Mouse (Mus musculus) cerebellum, adult 11-12 months (tissue): Measurements from ENCODE around the gene Bach1.
"Not testable (repeated sequence)": the region's sequence is repeated elsewhere in the genome, so short reads cannot be mapped to it uniquely, and the experiment has no call there.

ENCODE experiments used
- DNase-seq: peaks from one replicate; pipeline ENCODE4 v3.0.0; 2022

Bach1 gene

DNA sequence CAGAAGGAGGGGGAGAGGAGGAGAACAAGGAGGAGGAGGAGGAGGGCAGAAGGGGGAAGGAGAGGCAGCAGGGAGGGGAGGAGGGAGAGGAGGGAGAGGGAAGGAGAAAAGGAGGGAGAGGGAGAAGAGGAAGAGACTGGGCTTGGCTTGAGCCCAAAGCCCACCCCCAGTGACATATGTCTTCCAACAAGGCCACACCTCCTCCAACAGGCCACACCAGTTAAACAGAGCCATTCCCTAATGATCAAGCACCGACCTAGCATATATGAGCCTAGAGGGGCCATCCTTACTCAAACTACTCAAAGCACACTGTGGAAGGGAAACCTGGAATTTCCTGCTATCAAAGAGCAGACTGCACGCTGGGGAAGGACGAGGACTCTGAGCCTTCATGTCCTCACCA lies 16.9 kb upstream of the Bach1 start:
- no peak for DNase-seq

DNA sequence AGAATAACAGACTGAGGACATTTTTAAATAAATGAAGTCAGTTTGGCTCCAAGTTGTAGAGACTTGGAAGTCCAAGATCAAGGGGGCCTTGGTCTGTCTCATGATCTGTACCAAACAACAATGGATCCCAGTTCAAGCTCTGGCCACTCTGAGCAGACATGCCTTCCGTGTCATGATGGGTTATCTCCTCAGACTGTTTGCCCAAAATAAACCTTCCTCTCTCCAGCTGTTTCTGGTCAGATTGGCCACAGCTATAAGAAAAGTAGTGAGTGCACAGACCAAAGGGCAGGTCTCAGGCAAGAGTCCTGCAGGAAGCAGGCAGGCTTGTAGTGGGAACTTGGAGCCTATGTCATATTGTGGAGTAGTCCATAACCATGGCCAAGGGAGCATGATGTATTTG lies 12.3 kb upstream of the Bach1 start:
- DNase-seq = no peak

DNA sequence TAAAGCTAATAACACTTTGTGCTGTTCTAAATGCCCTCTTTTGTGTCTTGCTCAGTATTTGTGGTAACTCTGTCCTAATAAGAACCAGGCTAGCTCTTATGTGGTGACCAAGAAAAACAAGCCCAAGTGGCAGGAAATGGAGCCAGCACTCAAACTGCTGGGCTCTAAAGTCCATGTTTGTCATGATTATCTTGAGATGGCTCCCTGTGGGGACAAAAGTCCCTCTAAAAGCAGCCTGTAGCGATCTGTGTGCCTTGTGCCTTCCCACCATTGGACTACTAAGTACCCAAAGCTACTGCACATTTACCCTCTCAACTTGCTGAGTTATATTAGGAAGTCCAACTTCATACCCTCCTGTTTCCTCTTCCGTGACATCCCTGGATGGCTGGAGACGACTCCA lies 11.4 kb upstream of the Bach1 start:
- DNase-seq = no peak

DNA sequence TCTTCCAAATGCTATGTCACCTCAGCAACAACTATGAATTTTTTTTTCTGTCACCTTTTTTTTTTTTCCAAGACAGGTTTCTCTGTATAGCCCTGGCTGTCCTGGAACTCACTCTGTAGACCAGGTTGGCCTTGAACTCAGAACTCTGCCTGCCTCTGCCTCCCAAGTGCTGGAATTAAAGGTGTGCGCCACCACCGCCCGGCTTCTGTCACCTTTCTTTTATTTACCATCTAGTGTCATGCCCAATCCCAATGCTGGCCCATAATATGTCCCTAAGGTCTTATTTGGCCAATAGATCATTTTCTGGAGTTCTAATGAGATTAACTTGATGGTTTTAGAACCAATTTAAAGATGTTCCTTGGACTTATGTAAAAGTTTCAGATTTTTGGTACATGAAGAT lies 10.4 kb upstream of the Bach1 start:
- not testable (repeated sequence) for DNase-seq

DNA sequence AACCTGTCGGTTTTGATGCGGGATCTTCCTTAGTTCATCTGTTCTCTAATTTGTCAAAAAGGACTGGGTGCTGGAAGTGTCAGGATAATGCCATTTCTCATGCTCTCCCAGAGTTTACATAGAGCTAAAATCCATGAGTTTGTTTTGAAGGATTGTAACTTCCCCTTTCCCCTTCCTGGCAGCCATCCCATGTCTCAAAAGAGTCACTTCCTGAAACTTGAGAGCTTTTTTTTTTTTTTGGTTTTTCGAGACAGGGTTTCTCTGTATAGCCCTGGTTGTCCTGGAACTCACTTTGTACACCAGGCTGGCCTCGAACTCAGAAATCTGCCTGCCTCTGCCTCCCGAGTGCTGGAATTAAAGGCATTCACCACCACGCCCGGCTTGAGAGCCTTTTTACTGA lies 9.9 kb upstream of the Bach1 start:
- DNase-seq = not testable (repeated sequence)

DNA sequence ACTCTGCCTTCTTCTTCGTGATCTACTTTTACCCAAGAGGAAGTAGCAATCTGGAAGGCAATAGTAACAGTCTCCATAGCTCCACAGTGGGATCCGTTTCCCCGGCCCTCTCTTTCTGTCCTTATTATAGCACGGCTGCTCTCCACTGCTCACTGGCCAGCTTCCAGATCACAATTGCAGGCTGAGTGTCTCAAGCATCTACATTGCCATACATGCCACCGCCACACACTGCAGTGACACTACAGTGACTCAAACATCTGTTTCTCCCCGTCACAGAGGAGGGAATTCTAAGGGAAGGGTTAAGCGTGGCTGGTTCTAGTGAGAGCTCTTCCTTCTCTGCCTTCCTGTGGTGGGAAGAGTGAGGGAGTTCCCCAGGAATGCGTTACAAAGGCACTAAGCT lies 9.5 kb upstream of the Bach1 start:
- DNase-seq = no peak

DNA sequence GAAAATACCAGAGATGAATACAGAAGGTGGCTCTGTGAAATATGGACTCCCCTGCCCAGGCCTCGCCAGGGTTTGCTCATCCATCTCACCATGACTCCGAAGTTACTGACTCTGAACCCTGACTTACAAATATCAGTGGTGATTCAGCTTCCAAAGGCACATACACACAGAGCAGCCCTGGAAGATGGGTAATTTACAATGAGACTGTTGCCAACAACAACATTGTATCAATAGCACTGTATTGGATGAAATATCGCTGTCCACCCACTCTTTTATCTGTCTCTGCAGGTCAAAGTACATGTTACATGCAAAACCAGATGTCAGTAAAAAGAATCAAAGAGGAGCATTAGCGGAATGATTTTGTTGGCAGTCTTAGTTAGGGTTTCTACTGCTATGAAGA lies 8.2 kb upstream of the Bach1 start:
- no peak for DNase-seq

DNA sequence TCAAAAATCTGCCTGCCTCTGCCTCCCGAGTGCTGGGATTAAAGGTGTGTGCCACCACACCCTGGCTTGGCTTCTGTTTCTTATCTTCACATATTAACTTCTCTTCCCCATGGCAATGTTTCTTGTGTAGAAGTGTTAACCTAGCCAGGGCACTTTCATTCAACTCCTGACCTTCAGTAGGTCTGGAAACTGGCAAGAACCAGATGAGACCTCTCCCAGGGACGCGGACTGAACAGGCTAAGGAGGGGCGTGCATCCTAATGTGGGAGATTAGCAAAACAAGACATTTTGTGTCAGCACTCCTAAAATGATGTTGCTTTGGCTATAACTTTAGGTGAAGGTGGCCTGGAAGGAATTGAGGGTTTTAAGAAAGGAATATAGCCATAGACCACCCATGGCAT lies 7.6 kb upstream of the Bach1 start:
- DNase-seq = no peak

DNA sequence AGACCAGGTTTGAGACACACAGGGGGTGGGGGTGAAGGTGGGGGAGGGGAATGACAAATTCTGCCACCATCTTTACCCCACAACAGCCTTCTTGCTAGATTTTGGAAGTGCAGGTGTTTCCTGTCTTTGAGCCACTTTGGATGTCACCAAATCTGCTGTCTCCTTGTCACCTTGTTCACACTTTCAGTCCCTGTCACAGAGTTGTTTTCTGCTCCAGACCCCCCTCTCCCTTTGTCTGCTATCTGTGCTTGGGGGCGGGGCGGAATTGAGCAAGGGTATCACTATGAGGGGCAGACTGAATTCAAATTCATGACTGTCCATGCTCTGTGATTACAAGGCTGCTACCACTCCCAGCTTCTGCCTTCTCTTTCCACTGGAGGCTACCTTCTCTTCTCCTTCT lies 6.2 kb upstream of the Bach1 start:
- no peak for DNase-seq

DNA sequence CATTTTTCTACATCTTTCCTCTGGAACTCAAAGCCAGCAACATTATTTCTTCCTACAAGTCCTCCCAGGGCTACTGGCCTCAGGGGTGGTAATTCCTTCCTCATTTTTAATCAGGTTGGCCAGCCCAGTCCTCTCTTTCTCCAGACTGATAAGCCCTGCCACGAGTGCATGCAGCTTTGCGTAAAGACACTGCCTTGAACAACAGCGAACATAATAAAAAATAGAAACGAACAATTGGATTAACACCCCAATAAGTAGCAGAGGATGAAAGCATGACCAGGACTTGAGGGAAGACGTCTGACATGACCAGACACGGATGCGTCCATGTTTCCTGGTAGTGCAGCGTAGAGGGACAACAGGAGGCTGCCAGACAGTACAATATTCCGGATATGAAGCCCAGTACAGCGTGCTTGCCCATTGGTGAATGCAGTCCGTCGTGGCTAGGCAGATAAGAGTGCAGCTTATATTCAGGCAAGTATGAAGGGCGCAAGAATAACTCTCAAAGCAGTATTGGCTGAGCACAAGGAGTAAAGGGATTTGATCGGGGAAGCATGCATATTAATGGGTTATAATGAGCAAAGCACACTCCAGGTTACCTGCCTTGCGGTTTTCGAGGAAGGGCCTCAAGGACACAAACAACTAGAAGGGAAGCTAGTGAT lies 909 bp upstream of the Bach1 start:
- DNase-seq = peak; percentile 25

DNA sequence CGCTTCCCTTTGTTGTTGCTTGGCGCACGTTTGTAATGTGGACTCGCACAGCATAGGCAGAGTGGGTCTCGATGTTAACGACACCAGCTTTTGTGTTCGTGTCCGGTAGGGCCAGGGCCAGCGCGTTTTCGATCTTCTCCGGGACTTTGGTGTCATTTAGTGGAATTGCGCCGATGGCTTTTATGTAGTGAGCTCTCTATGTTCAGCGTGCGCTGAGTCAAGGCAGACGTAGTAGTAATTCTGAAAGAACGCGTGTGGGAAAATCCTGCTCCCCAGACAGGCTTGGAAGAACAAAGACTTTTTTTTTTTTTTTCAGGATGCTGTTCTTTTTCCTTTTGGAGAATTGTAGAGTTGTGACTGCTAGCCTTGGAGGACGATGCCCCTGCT lies 554 bp downstream of the Bach1 start:
- no peak for DNase-seq

DNA sequence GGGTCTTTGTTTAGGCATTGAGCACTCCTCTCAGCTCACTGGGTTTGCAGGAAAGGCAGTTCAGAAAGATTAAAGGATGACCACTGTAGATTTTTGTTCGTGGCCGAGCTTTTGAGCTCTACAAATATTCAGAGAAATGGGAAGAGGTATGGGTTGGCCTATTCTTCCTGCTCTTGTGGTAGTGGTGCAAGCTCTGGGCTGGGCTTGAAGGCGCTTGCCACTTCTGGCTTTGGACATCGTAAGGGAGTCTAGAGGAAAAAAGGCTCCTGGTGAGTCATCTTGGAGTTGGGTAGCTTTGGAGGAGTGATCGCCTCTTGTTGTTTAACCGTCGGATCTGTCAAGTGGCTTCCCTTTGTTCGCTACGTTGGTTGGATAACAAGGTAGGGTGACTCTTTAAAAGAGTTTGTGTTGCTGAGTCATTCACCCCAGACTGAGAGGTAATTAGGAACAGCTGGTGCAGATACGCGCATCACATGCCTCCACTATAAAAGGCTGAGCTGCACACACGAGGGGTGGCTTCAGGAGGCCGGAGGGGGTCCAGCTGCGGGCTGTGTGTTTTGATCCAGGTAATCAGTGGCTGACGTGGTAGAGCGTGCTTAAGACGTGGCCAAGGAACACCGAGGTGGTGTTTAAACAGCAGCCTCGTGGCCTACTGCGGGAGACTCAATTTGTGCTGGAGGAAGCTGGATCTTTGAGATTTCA lies 1.1 kb downstream of the Bach1 start:
- no peak for DNase-seq

DNA sequence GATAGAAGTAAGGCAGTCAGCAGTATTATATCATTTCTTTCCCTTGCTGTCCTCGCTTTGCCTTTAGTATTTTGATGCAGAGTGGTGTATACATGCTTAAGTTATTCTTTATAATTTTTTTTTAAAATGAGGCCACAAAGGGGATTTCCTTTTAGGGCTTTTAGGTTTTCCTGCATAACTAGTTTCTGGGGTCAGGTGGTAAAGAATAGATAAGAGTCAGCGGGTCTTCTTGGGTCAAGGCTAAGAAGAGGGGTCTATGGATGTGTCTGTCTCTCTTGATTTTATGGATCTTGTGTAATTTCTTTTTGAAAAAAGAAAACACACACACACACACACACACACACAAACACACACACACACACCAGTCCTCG lies 1.6 kb downstream of the Bach1 start:
- no peak for DNase-seq

DNA sequence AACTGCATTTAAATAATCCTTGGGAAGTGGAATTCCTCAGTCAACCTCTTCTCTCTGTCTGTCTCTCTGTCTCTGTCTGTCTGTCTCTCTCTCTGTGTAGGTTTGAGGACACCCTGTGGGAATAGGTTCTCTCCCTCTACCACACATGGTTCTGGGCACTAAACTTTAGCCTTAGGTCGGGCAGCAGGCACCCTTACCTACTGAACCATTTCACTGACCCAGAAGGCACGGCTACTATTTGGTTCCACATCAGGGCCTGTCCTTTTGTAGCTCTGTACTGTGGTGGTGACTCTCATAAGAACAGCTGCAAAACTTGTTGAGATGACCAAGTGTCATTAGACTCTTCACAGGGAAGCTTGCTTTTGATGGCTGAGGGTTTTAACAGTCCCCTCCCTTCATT lies 3.1 kb downstream of the Bach1 start:
- DNase-seq = no peak

DNA sequence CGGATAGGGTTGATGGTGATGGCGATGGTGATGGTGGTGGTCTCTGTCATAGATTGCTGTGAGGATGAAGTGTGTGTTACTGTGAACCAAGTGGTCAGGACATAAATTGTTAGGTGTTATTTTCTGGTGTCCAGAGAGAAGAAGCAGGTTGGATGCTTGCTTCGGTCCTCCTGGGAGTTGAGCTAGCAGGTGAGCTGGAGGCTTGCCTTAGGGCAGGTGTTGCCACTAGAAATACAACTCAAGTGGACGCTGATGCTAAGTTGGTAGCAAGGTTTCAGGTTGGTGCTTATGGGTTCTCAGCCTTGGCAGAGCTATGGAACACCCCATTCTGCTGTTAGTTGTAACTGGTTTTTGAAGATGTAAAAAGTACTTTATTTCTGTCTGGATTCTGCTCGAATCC lies 4.1 kb downstream of the Bach1 start:
- no peak for DNase-seq

DNA sequence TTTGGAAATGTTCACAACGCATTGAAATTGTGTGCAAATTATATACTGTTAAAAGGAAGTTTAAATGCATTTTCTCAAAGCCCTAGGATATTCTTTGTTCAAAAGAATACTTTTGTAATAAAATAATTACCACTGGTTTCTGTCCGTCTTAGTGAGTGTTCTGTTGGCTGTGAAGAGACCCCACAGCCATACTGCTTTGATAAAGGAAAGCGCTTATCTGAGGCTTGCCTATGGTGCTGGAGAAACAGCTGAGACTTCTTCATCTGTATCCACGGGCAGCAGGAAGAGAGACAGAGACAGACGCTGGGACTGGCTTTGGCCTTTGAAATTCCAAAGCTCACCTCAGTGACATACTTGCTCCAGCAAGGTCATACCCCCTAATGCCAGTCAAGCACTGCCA lies 5.5 kb downstream of the Bach1 start:
- DNase-seq = no peak

DNA sequence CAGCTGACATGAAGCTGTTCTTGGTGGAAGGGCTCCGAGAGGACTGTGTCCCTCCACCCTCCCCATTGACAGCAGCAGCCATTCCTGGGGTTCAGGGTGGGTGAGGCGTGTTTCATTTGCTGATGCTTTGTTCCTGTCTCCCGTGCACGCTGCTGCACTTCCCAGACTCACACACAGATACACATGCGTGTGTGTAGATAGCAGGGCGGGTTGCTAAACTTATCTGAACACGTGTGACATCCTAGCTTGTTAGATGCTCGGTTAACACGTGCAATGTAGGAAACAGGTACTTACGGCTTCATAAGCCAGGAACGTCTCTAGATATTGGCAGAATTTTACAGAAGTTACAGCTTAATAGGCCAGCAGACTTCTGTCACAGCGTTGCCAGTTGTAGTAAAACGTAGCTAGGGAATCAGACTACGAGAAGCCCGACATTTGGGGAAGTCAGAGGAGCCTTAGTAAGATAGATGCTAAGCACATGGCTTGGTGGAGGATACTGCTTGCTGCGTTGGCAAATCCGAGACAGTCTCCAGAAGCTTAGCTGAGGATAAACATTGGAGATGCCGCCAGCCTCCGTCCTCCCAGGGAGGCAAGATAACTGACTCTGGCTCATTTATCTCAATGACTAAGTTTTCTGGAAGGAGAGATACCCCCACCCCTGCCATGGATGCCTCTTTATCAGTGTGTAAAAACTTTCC lies 7.3 kb downstream of the Bach1 start:
- no peak for DNase-seq

DNA sequence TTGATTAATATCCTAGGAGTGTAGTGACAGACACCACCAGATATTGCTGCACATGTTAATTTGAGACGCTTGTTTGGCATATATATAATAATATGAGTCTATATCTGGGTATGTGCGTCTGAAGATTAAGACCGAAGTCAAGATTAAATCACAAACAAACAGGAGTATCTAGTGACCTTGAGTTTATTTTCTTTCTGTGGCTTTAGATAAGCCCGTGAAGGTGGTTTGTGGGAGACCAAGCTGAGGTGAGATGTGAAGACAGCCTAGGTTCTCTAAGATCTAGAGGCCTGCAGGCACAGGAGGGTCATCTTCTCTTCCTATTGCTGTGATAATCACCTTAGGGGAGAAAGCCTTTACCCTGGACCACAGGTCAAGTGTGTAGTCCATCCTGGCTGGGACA lies 8.6 kb downstream of the Bach1 start:
- DNase-seq = no peak

DNA sequence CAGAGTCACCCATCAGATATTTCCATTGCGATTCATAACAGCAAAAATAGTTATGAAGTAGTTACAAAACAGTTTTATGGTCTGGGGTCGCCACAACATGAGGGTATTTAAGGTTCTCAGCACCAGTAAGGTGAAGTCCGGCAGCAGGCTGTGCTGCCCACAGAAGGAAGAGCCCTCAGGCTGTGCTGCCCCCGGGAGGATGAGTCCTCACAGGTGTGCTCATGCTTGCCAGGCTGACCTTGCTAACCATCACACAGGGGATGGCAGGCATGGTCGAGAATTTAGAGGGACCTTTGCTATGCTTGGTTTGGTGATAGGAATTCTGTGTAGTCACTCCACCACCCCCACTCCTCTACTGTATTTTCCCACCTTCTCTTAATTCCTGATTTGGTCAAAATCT lies 9.8 kb downstream of the Bach1 start:
- DNase-seq = no peak

DNA sequence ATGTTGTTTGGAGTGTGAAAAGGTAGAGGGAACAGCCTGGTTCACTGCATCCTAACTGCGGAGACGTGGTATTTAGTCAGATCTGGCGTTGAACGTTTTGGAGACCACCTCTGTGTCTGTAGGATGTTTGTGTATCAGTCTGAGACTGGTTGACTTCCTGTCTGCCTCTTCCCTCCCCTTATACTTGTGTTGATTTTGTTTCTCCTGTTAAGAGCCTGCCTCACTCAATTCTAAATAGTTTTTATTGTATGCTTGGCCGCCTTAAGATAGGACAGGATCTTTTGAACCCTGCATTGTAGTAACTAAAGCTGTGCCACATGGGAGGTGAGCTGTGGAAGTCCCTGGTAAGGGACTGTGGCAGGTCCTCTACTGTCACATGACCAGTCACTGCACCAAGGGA lies 10.4 kb downstream of the Bach1 start:
- no peak for DNase-seq

DNA sequence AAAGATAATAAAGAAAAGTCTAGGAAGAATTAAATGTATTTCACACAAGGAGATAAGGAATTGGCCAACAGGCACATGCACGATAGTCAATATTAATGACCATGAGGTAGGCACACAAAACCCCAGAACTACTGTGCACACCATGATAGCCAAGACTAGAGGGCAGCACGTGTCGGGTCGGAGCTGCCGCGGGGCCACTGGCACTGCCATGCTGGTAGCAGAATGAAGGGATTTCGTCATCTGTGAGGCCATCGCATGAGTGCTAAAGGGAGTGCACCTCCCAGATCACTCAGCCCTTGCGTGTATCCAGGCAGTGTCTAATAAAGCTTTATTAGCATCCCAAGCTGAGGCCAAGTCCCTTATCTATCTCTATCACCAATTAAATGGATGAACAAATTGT lies 11.2 kb downstream of the Bach1 start:
- no peak for DNase-seq

DNA sequence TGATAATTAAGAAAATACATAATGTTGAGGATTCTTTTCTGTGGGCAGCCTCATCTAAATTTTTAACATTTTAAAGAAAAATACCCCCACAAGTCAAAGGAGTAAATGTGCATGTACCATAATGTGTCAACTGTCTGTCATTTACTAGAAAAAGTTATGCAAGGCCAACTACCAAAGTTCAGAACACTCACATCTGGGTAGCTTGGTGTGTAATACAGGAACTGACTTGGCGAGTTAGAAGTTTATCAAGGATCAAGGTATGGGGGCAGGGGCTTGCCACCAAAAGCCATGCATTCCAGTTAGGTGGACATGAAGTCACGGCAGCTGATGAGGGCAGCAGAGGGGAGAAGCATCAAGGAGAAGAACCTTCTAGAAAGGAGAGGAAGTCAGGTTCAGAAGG lies 13.2 kb downstream of the Bach1 start:
- no peak for DNase-seq

DNA sequence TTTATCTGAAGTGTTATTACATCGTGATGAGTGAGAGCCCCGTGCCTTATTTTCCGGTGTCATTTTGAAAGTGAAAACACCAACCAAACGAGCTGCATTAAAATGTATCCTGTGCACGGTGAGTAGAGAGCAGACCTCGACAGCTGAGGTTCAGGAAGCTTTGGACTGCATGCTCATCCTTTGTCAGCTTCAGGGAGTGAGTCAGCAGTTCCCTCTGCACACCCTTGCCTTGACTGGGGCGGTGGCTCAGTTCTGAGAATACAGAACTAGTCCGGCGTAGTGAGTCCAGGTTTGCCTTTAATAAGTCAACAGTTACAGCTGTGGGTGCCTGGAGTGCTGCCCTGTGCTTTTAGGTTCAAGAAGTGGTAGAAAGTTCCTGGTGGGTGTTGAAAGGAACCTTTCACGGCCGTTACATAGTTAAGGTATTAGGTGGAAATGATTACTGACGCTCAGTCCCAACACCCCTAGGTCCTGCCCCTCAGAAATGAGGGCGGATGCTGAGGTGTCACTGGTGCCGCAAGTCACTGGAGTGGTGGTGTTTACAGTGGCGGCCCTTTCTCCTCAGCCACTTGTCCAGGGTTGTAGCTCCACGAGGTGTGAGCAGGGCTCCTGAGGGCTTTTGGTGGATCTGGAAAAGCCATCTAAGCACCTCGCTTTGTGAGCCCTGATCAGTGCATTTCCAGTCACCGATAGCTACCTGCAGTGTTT lies 14.4 kb downstream of the Bach1 start:
- no peak for DNase-seq

DNA sequence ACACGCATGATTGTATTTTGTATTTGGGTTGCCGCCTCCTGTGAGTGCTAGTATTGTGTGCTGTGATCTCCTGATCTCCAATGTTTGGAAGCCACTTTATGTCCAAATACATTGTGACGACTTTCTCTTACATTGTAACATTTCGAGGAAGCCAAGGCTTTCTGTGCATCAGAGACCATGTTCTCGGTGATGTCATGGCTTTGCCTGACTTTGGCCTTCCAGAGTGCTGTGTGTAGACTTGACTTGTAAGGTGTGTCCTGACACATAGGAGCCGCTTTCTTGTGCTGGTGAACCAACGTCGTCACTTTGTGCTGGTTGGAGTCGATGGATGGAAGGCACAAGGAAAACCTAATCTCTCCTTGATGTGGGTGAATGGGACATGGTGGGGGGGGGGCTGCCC lies 15.8 kb downstream of the Bach1 start:
- no peak for DNase-seq
